8 mouse cellular contexts compared by ENCODE assay signal in the genomic region with DNA sequence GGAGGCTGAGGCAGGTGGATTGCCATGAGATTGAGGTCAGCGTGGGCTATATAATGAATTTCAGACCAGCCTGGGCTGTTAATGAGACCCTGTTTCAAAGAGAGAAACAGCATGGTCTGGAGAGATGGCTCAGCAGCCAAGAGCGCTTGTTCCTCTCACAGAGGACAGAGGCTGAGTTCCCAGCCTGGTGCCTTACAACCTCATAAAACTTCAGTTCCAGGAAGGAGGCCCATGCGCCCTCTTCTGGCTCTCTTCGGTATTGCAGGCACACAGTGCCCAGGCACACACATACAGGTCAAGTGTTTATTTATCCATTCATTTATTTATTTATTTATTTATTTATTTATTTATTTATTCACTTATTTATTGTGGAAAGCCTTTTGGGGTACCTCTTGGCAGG. TPM values are rescaled to one million over a fixed set of nuclear protein-coding genes. Genes with fewer than 3 reads are reported as not detected.
DNase-seq lines count a peak whose midpoint lies in the region; ATAC-seq lines count a peak whose summit lies in the region.

No protein-coding gene starts in this region.

- intact Hi-C loops in left cerebral cortex, postnatal 25 days (cut with DNase I) = loop anchor here (1.0 kb wide), 1 partner anchor 74 kb away; no protein-coding TSS in a partner anchor

- no peak overlapping the region for H3K4me3 ChIP-seq in embryonic facial prominence, embryonic 10.5 days
- no peak overlapping the region for H3K4me3 ChIP-seq in midbrain, embryonic 11.5 days (ENCODE audit: low read depth, low read length)

- ATAC-seq in midbrain, embryonic 11.5 days (ENCODE audit: low FRiP score) = peak; percentile 64

- no peaks in the 10 kb centered on the region for H3K4me1 ChIP-seq in embryonic facial prominence, embryonic 10.5 days
- H3K4me1 ChIP-seq in midbrain, embryonic 11.5 days (ENCODE audit: control insufficient read depth, insufficient read depth, low read length) = no peaks in the 10 kb centered on the region

- DNase-seq in left cerebral cortex, postnatal 25 days (ENCODE audit: low spot score in 2 of 2) = peak; percentile 28 to 33
- DNase-seq in left cerebral cortex, adult 11 months (ENCODE audit: low spot score) = no peak
- DNase-seq in adrenal gland, adult 2 months = peak; percentile 42
- peak; percentile 88 for DNase-seq in embryonic facial prominence, embryonic 10.5 days (ENCODE audit: low spot score)
- peak; percentile 77 for DNase-seq in heart, postnatal 4 days
- peak; percentile 48 to 69 for DNase-seq in layer of hippocampus, postnatal 25 days (ENCODE audit: extremely low spot score in 1 of 2, low spot score in 1 of 2)
- DNase-seq in midbrain, embryonic 11.5 days (ENCODE audit: low spot score, missing footprints) = peak; percentile 97
- DNase-seq in thymus, postnatal 25 days = peak; percentile 51

- no peak overlapping the region for H3K27ac ChIP-seq in embryonic facial prominence, embryonic 10.5 days (replicated peaks)
- H3K27ac ChIP-seq in midbrain, embryonic 11.5 days (ENCODE audit: low read depth, low read length) = no peak overlapping the region

- no peaks in the 10 kb centered on the region for H3K9me3 ChIP-seq in embryonic facial prominence, embryonic 10.5 days
- H3K9me3 ChIP-seq in midbrain, embryonic 11.5 days (ENCODE audit: control insufficient read depth, low read length) = no peaks in the 10 kb centered on the region

- H3K9ac ChIP-seq in midbrain, embryonic 11.5 days (ENCODE audit: low read length) = no peak overlapping the region

- H3K27me3 ChIP-seq in embryonic facial prominence, embryonic 10.5 days (replicated peaks; ENCODE audit: low read depth, poor library complexity, severe bottlenecking) = peaks cover 9% of the 10 kb centered on the region
- no peaks in the 10 kb centered on the region for H3K27me3 ChIP-seq in midbrain, embryonic 11.5 days (ENCODE audit: control insufficient read depth, insufficient read depth, low read length)

- H3K4me2 ChIP-seq in midbrain, embryonic 11.5 days = no peak overlapping the region

- H3K36me3 ChIP-seq in embryonic facial prominence, embryonic 10.5 days (replicated peaks) = no peaks in the 10 kb centered on the region
- H3K36me3 ChIP-seq in midbrain, embryonic 11.5 days (ENCODE audit: control insufficient read depth, insufficient read depth, low read length) = no peaks in the 10 kb centered on the region

- WGBS in embryonic facial prominence, embryonic 10.5 days = 27% methylated on average over 4 of the region's 4 CpGs
- 26% methylated on average over 4 of the region's 4 CpGs for WGBS in midbrain, embryonic 11.5 days

RNA-seq across cellular contexts. Expression of a gene that starts 7.7 kb away (rescaled TPM):
- total RNA-seq in left cerebral cortex, postnatal 25 days (2021) = under 1 TPM; 0.30 to 0.62 TPM
- total RNA-seq in adrenal gland, adult 2 months (2021) = 1 to 10 TPM; 2.7 to 2.9 TPM
- 2.9 and 3.6 TPM in 2 replicates for polyA plus RNA-seq in adrenal gland, adult 2 months (2012; rRNA removed)
- 2.9 and 3.2 TPM in 2 replicates for polyA plus RNA-seq in embryonic facial prominence, embryonic 10.5 days (2016; fragmentation: Nextera tagmentation; extraction: Ambion mirVana)
- 1 to 10 TPM; 6.2 to 6.9 TPM for total RNA-seq in heart, postnatal 4 days (2021)
- total RNA-seq in layer of hippocampus, postnatal 25 days (2021) = under 1 TPM; 0.79 to 0.92 TPM
- polyA plus RNA-seq in midbrain, embryonic 11.5 days (2014; fragmentation: Nextera tagmentation; extraction: Ambion mirVana) = 0.39 and 1.7 TPM in 2 replicates

RNA-seq across cellular contexts. Expression of a gene that starts 47.3 kb away (rescaled TPM):
- 10 to 100 TPM; 16.2 to 22.1 TPM for total RNA-seq in left cerebral cortex, postnatal 25 days (2021)
- total RNA-seq in adrenal gland, adult 2 months (2021) = 10 to 100 TPM; 34.9 to 42.6 TPM
- 20.2 and 25.7 TPM in 2 replicates for polyA plus RNA-seq in adrenal gland, adult 2 months (2012; rRNA removed)
- polyA plus RNA-seq in embryonic facial prominence, embryonic 10.5 days (2016; fragmentation: Nextera tagmentation; extraction: Ambion mirVana) = 22.2 and 23.4 TPM in 2 replicates
- 10 to 100 TPM; 10.9 to 11.4 TPM for total RNA-seq in heart, postnatal 4 days (2021)
- 10 to 100 TPM; 21.9 to 22.9 TPM for total RNA-seq in layer of hippocampus, postnatal 25 days (2021)
- polyA plus RNA-seq in midbrain, embryonic 11.5 days (2014; fragmentation: Nextera tagmentation; extraction: Ambion mirVana) = 14.5 and 15.5 TPM in 2 replicates

RNA-seq across cellular contexts. Expression of a gene that starts 54.4 kb away (rescaled TPM):
- total RNA-seq in left cerebral cortex, postnatal 25 days (2021) = 10 to 100 TPM; 15.7 to 17.2 TPM
- 10 to 100 TPM; 15.9 to 18.0 TPM for total RNA-seq in adrenal gland, adult 2 months (2021)
- 11.2 TPM in 2 replicates for polyA plus RNA-seq in adrenal gland, adult 2 months (2012; rRNA removed)
- polyA plus RNA-seq in embryonic facial prominence, embryonic 10.5 days (2016; fragmentation: Nextera tagmentation; extraction: Ambion mirVana) = 191 and 193 TPM in 2 replicates
- 10 to 100 TPM; 25.7 to 26.8 TPM for total RNA-seq in heart, postnatal 4 days (2021)
- 10 to 100 TPM; 19.5 to 20.3 TPM for total RNA-seq in layer of hippocampus, postnatal 25 days (2021)
- 176 and 178 TPM in 2 replicates for polyA plus RNA-seq in midbrain, embryonic 11.5 days (2014; fragmentation: Nextera tagmentation; extraction: Ambion mirVana)

RNA-seq across cellular contexts. Expression of a gene that starts 54.5 kb away (rescaled TPM):
- total RNA-seq in left cerebral cortex, postnatal 25 days (2021) = 1 to 10 TPM; 1.3 to 2.1 TPM
- total RNA-seq in adrenal gland, adult 2 months (2021) = 1 to 10 TPM; 1.9 to 3.0 TPM
- 4.5 and 4.7 TPM in 2 replicates for polyA plus RNA-seq in adrenal gland, adult 2 months (2012; rRNA removed)
- 63.0 and 68.7 TPM in 2 replicates for polyA plus RNA-seq in embryonic facial prominence, embryonic 10.5 days (2016; fragmentation: Nextera tagmentation; extraction: Ambion mirVana)
- 10 to 100 TPM; 42.0 to 48.9 TPM for total RNA-seq in heart, postnatal 4 days (2021)
- 1 to 10 TPM; 1.6 to 2.0 TPM for total RNA-seq in layer of hippocampus, postnatal 25 days (2021)
- polyA plus RNA-seq in midbrain, embryonic 11.5 days (2014; fragmentation: Nextera tagmentation; extraction: Ambion mirVana) = 49.8 and 55.3 TPM in 2 replicates
